Mouse (Mus musculus): ENCODE data around the gene Ifrd2. TPM values are rescaled to one million over a fixed set of nuclear protein-coding genes. Genes with fewer than 3 reads are reported as not detected.
"Not testable (repeated sequence)": the region's sequence is repeated elsewhere in the genome, so short reads cannot be mapped to it uniquely, and the experiment has no call there.

The Ifrd2 gene
- total RNA-seq, 2 experiments from 2014 or later, result 40.9 to 41.4 TPM

DNA sequence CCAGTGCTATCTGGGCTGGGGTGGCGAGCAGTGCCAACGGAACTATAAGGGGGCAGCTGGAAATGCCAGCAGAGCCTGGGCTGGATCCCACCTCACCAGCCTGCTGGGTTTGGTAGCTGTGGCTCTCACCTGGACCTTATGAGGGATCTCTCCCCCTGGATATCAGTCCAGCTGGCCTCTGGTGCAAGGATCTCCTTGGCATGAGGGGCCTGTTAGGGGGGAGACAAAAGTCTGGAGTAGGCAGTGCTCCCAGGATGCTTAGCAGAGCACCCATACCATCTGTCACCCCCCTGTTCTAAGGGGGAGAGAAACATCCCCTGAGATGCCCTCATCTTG, 15.1 kb upstream of the Ifrd2 start:
- no peak for DNase-seq (ENCODE audit: low spot score in 2 of 2)

DNA sequence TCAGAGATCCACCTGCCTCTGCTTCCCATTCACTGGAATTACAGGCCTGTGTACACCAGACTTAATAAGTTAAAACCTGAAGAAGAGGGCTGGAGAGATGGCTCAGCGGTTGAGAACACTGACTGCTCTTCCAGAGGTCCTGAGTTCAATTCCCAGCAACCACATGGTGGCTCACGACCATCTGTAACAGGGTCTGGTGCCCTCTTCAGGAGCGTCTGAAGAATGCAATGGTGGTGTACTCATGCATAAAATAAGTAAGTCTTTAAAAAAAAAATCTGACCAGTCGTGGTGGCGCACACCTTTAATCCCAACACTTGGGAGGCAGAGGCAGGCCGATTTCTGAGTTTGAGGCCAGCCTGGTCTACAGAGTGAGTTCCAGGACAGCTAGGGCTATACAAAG, 13.7 kb upstream of the Ifrd2 start:
- not testable (repeated sequence) for DNase-seq (ENCODE audit: low spot score in 2 of 2)

DNA sequence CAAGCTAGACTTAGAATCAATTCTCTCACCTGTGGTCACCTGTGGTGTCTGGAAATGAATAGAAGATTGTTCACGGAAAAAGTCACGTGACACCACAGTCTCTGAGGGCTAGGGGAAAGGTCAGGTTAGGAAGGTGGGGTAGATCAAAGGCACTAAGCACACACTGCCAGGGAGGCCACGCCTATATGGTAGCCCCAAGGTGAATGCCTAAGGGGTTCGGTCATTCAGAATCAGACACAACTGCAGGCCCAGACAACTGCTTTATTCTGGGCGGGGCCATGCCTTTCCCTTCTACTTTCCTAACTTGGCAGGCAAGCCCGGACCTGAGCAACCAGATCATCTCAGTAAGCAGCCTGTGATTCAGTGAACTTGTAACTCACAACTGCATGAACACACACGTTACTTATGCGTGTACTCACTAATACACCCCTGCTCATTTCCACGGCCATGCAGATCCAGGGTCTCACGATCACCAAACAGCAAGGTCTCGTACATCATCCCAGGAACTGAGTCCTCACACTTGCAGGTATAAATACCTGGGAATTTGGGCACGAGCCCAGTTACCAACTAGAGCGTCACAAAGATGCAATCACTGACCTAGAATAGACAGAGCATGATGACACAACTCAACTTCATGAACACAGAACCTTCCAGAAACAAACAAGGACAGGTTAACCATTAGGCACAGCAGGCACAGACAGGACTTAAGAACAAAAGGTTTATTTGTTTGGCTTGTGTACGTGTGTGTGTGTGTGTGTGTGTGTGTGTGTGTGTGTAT, 11.7 kb upstream of the Ifrd2 start:
- no peak for DNase-seq (ENCODE audit: low spot score in 2 of 2)

DNA sequence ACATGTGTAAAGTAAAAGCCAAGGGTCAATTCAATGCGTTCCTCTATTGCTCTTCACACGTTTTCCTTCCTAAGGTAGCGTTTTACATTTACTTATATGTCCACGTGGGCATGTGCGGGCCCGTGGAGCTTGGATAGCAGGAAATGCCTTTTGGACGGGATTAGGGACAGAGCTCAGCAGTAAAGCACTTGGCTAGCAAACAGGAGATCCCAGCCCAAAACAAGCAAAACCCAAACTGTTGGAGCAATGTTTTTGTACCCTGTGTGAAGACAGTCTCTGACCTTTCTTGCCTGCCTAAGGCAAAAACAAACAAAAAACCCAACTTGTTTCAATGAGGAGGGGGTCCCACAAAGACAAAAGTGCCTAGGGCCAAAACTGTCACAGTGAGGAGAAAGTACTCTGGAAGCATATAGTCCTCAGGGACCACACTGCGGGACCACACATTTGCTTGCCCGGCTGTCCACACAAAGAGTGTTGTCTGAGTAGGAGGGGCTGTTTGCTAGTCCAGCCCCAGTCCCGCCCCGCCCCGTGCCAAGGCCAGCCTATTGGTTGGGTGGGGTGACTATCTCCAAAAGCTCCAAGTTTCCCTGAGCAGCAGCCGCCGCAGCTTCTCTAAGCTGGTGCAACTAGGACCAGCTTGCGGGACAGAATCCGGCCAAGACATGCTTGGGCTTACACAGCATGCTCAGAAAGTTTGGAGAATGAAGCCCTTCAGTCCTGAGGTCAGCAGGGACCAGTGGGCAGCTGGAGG, 10.9 kb upstream of the Ifrd2 start, which contains the start of gene Hyal1:
TSS of gene Hyal1 (plus strand) at position 571 of the 751 bp plus-strand sequence.
- DNase-seq (ENCODE audit: low spot score in 2 of 2), result peak; percentile 46 to 75

DNA sequence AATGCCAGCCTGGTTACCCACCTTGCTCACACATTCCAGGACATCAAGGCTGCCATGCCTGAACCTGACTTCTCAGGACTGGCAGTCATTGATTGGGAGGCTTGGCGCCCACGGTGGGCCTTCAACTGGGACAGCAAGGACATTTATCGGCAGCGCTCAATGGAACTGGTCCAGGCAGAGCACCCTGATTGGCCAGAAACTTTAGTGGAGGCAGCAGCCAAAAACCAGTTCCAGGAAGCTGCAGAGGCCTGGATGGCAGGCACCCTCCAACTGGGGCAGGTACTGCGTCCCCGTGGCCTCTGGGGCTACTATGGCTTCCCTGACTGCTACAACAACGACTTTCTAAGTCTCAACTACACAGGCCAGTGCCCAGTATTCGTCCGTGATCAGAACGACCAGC, 9.6 kb upstream of the Ifrd2 start:
- no peak for DNase-seq (ENCODE audit: low spot score in 2 of 2)

DNA sequence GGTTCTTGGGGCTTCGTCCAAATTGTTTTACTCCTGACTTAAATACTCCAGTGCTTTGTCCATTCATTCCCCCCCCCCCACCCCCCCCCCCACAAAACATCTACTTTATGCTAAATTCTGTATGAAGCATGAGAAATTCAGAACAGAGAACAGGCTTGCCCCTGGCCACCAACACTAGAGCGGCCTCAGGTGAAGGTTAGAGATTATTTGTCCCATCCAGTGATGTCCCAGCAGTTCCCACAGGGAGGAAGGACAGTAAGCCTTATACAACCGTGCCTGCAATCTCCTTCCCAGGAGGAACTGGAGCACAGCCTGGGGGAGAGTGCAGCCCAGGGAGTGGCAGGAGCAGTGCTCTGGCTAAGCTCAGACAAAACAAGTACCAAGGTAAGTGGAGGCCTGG, 8.9 kb upstream of the Ifrd2 start, which contains the start of gene Naa80:
TSS of gene Naa80 (plus strand) at position 301 of the 400 bp plus-strand sequence.
- DNase-seq (ENCODE audit: low spot score in 2 of 2), result no peak

DNA sequence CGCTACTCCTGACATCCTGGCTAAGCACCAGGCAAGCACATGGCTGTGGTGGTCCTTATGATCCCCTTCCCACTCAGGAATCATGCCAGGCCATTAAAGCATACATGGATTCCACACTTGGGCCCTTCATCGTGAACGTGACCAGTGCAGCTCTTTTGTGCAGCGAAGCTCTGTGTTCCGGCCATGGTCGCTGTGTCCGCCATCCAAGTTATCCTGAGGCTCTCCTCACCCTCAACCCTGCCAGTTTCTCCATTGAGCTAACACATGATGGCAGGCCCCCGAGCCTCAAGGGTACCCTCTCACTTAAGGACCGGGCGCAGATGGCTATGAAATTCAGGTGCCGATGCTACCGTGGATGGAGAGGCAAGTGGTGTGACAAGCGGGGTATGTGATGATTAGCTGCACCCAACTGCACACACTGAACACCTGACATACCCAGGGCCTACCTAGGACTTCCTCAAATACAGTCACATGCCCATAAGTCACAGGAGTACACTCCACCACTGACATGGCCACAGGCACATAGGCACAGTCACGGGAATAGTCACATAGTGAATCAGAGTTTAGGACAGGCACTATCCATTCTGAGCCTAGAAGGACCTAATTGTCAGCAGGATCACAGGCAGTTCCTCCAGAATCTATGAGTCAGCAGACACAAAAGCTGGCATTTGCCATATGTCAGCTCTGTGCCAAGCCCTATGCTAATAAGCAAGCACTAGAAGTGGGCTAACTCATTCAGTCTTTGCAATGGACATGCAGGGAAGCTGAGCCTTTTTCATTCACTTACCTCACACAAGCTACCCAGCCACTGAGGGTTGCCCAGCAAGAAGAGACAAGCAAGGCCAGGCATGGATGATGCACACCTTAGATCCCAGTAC, 8.2 kb upstream of the Ifrd2 start:
- DNase-seq (ENCODE audit: low spot score in 2 of 2), result no peak

DNA sequence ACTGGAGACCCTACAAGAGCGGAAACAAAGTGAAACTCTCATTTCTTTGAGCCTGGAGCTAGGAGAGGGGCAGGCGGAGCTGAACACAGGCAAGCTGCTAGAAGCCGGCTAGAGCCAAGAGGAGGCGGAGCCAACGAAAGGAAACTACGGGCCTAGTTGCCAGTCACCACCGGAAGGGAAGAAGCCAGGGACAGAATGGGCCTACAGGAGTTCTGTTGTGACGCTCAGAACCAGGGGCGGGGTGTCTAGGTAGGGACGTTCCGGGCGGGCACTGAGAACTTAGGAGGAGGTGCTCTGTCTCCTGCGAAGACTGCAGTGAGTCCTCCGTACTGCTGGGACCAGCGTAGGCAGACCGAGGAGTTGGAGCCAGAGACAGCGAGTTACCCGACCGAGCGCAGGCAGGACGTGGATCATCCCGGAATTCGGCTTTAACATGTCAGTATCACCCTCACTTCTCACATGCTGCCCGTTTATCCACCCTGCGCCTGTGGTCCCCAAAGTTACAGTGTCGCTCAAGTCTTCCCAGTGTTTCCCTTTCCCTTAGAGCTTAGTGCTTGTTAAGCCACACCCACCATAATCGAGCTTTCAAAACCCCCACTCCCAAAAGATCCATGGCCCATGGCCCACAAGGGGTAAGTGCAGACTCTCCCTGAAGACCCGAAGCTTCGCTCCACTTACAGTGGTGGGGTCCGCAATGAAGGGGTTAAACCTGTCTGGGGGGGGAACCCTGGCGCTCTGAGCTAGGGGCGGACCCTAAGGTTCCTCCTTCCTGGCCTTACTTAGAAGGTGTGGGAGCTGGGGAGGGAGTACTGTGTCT, 6.7 kb upstream of the Ifrd2 start, which contains the start of gene Hyal3:
TSS of gene Hyal3 (plus strand) at position 318 of the 817 bp plus-strand sequence.
- peak; percentile 60 to 80 for DNase-seq (ENCODE audit: low spot score in 2 of 2)

DNA sequence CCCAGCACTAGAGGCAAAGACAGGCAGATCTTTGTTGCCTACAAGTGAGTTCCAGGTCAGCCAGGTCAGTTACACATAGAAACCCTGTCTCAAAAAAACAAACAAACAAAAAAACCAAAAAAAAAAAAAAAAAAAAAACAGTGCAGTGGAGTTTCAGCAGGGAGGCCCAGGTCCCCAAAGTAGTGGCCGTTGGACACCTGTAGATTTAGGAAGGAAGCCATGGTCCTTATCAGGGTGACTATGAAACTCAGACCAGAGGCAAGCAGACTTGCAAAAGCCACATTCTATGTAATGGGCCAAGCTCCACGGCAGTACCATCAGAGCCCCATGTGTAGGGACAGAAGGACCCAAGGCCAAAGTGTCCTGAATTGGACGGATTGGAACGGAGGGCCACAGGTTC, 5.9 kb upstream of the Ifrd2 start:
- no peak for DNase-seq (ENCODE audit: low spot score in 2 of 2)

DNA sequence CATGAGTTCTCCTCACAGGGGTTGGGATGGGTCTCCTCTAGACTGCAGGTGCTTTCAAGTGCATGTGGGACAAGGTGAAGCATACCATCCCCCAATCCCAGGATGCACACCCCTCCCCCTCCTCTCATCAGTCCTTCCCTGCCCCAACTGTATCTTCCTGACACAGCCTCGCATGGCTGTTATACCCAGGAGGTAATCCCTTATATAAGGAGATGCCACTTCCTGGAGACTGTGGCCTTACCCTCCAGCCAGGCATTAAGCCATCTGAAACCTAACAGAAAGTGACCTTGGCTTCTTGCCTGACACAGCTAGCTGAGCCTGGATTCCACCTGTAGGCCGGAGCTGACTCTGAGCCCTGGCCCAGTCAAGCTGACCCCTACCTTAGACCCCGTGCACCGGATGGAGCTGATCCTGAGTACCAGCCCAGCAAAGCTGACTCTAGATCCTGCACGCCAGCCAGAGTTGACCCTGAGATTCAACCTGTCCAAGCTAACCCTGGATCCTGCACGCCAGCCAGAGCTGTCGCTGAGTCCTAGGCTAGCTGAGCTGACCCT, 4.9 kb upstream of the Ifrd2 start:
- no peak for DNase-seq (ENCODE audit: low spot score in 2 of 2)

DNA sequence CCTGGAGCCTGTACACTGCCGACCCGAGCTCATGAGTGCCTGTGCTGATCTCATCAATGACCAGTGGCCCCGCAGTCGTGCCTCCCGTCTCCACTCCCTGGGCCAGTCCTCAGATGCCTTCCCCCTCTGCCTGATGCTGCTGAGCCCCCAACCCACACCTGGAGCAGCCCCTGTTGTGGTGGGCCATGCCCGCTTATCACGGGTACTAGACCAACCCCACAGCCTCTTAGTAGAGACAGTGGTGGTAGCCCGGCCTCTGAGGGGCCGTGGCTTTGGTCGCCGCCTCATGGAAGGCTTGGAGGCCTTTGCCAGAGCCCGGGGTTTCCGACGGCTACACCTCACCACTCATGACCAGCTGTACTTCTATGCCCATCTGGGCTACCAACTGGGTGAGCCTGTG, 4.3 kb upstream of the Ifrd2 start:
- DNase-seq (ENCODE audit: low spot score in 2 of 2), result no peak

DNA sequence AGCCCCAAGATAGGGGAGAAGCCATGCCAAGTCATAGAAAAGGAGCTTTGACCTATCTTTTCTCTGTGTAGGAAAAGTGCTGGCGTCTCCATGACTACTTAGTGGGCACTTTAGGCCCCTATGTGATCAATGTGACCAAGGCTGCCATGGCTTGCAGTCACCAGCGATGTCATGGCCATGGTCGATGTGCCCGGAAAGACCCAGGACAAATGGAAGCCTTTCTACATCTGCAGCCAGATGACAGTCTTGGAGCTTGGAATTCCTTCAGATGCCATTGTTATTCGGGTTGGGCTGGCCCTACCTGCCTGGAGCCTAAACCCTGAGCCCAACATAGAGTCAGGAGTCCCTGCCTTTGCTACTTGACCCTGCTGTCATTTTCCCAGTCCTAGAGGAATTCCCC, 938 bp upstream of the Ifrd2 start:
- DNase-seq (ENCODE audit: low spot score in 2 of 2), result no peak

DNA sequence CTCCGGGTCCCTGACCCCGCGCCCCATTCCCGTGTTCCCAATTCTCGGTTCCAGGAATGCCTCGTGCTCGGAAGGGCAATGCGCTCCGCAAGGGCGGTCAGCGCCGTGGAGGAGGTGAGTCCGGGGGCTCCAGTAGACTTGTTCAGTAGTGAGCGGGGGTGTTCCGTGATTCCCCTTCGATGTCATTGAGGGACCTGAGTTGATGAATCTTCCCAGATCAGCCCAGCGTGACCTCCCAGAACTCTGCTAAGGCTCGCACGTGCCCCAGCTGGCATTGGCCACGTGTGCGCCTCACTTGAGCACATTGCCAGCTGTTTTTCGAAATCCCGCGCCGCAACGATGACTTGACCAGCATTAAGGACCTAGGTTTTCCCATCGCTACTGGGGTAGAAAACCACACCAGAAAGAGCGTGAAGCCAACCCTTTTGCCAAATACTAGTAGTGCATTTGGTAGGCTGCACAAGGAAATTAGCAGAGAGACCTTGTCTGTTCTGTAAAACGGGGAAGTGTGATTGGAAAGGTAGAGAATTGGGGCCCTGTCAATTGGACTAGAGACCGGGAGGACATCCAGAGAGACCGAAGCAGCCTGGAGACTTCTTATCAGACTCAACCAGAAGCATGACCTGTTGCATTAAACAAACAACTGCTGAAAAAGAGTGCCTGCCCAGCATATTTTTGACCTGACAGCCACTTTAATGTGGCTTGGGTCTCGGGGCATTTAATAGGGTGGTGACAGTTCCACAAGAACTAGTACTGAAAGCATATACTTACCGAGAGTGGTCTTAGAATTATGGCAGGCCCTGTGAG, 594 bp downstream of the Ifrd2 start:
- no peak for DNase-seq (ENCODE audit: low spot score in 2 of 2)

DNA sequence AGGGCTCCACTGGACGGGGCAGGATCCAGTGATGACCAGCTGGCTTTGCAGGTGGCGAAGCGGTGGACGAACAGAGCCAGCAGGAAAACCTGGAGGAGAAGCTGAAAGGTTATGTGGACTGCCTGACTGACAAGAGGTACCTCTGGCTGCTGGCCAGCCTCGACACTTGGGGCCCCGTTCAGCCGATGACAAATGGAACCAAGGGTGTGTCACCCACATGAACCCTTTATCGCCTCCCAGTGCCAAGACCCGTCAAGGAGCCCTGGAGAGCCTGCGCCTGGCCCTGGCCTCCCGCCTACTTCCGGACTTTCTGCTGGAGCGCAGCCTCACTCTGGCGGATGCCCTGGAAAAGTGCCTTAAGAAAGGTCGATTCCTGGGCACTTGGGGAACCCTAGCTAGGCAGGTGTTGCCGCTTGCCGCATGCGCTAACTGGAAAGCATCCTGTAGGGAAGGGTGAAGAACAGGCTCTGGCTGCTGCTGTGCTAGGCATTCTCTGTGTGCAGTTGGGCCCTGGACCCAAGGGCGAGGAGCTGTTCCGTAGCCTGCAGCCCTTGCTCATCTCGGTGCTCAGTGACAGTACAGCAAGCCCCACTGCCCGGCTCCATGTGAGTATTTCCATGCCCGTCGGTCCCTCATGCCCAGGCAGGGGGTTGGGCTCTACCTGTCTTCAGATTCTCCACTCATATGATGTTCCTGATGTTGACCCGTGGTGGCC, 2.8 kb downstream of the Ifrd2 start:
- no peak for DNase-seq (ENCODE audit: low spot score in 2 of 2)

DNA sequence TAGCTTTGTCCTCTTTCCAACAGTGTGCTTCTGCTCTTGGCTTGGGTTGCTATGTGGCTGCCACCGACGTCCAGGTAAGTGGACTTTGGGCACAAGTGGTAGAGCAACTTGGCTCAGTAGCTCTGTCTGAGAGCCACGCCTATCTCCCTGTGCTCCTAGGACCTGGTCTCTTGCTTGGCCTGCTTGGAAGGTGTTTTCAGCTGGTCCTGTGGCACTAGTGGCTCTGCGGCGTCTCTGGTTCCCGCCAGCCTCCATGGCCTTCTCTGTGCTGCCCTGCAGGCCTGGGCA, 3.3 kb downstream of the Ifrd2 start:
- DNase-seq (ENCODE audit: low spot score in 2 of 2), result no peak

DNA sequence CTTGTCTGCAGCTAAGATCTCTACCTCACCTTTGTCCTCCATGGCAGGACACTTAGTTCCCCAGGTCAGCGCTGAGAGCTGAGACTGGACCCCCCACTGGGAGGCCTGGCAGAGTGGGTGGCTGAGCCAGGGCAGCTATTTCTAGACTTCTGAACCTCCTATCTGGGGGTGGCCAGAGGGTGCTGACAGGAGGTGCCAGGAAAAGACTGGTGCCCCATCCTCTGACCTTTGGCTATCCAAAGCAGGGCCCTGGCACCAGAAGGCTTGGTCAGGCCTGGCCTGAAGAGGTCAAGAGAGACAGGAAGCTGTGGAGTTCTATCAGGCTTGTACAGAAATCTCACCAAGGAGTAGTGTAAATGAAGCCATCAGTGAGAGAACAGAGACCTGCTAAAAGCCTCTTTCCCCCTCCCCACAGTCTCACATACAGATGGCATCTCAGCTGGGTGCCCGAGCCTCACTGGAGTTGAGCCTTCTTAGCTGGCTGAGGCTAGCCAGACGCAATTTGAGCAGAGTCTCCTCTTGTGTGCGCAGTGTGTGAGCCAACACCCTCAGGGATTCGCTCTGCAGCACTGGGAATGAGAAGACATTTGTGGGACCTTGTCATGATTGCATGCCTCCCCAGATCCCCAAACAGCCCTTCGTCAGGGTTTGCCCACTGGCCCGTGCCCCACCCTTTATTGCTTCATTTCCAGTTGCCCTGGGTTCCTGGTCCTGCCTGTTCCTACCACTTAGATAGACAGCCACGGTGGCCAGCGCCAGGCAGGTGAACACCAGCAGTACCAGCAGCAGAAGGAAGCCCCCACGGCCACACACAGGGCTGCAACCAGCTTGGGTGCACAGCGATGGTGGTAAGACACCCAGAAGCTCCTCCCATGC, 5.9 kb downstream of the Ifrd2 start:
- no peak for DNase-seq (ENCODE audit: low spot score in 2 of 2)

DNA sequence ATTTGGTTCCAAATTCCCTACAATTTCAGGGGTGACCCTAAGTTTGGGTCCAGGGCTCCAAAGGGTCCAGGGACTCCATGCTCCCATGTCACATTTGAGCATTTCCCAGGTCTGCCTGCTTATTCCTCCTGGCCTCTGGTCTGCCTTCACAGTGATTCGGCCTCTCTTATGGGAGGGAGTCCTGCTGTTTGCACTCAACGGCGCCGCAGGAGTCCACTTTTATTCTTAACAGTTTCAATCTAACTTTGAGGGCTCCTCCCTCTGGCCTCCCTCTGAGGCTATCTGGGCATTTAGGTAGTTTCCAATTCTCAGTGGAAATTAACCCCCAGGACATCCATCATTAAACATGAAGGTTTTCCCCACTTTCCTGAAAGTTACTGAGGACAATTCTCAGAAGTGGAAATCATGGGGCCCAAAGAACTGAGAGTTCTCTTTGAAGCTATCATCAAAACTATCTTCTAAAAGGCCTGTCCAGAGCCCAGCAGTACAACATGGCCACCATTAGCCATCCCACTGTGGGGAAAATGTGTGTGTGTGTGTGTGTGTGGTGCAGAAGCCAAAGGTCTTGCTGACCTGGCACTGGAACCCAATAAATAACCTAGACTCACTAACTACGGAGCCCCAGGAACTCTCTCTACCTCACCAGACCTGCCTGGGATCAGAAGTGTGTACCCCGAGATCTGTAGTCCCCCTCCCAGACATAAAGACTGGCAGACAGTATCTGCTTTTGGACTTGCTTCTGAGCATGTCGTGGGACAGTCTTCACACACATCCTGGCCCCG, 7.0 kb downstream of the Ifrd2 start:
- no peak for DNase-seq (ENCODE audit: low spot score in 2 of 2)

Data from adrenal gland, postnatal 4 days (tissue).